Mouse (Mus musculus): ENCODE results near the gene Ccdc73.
"Not testable (repeated sequence)": the region's sequence is repeated elsewhere in the genome, so short reads cannot be mapped to it uniquely, and the experiment has no call there.

The Ccdc73 gene

GRCm38 (mm10) chr2:104869101-104869500, 1.5 kb downstream of the Ccdc73 start:
- DNase-seq (ENCODE audit: low read depth, low spot score) = no peak

- no peak for DNase-seq (ENCODE audit: low read depth, low spot score)
Measured at GRCm38 (mm10) chr2:104878794-104879193, 11.2 kb downstream of the Ccdc73 start.

- DNase-seq (ENCODE audit: low read depth, low spot score) = no peak
Measured at GRCm38 (mm10) chr2:104886109-104886508, 18.5 kb downstream of the Ccdc73 start.

GRCm38 (mm10) chr2:104887331-104887730, 19.7 kb downstream of the Ccdc73 start:
- DNase-seq (ENCODE audit: low read depth, low spot score) = not testable (repeated sequence)

GRCm38 (mm10) chr2:104887882-104888566, 20.4 kb downstream of the Ccdc73 start:
- DNase-seq (ENCODE audit: low read depth, low spot score) = peak; percentile 56

GRCm38 (mm10) chr2:104899975-104900374, 32.4 kb downstream of the Ccdc73 start:
- no peak for DNase-seq (ENCODE audit: low read depth, low spot score)

GRCm38 (mm10) chr2:104915709-104916108, 48.1 kb downstream of the Ccdc73 start:
- DNase-seq (ENCODE audit: low read depth, low spot score) = peak; percentile 4

- DNase-seq (ENCODE audit: low read depth, low spot score) = no peak
Measured at GRCm38 (mm10) chr2:104964492-104964891, 96.9 kb downstream of the Ccdc73 start.

- DNase-seq (ENCODE audit: low read depth, low spot score) = no peak
Measured at GRCm38 (mm10) chr2:104981712-104982111, 114.1 kb downstream of the Ccdc73 start.

GRCm38 (mm10) chr2:104985796-104986195, 118.2 kb downstream of the Ccdc73 start:
- no peak for DNase-seq (ENCODE audit: low read depth, low spot score)

GRCm38 (mm10) chr2:104988974-104989373, 121.4 kb downstream of the Ccdc73 start:
- DNase-seq (ENCODE audit: low read depth, low spot score) = no peak

GRCm38 (mm10) chr2:104994436-104994835, 126.8 kb downstream of the Ccdc73 start:
- DNase-seq (ENCODE audit: low read depth, low spot score) = no peak

- DNase-seq (ENCODE audit: low read depth, low spot score) = no peak
Measured at GRCm38 (mm10) chr2:104996201-104996600, 128.6 kb downstream of the Ccdc73 start.

- DNase-seq (ENCODE audit: low read depth, low spot score) = no peak
Measured at GRCm38 (mm10) chr2:105007236-105007635, 139.6 kb downstream of the Ccdc73 start.

- no peak for DNase-seq (ENCODE audit: low read depth, low spot score)
Measured at GRCm38 (mm10) chr2:105016192-105016966, 148.8 kb downstream of the Ccdc73 start.

- DNase-seq (ENCODE audit: low read depth, low spot score) = peak; percentile 95
Measured at GRCm38 (mm10) chr2:105016967-105017287, 149.3 kb downstream of the Ccdc73 start, which contains the start of gene Eif3m. Eif3m (minus strand) TSS chr2:105017080.

- DNase-seq (ENCODE audit: low read depth, low spot score) = no peak
Measured at GRCm38 (mm10) chr2:105017802-105018201, 150.2 kb downstream of the Ccdc73 start.

GRCm38 (mm10) chr2:105019457-105019856, 151.9 kb downstream of the Ccdc73 start:
- no peak for DNase-seq (ENCODE audit: low read depth, low spot score)

- DNase-seq (ENCODE audit: low read depth, low spot score) = no peak
Measured at GRCm38 (mm10) chr2:105021256-105021655, 153.7 kb downstream of the Ccdc73 start.

GRCm38 (mm10) chr2:105021836-105022235, 154.2 kb downstream of the Ccdc73 start:
- peak; percentile 78 for DNase-seq (ENCODE audit: low read depth, low spot score)

- no peak for DNase-seq (ENCODE audit: low read depth, low spot score)
Measured at GRCm38 (mm10) chr2:105023031-105023615, 155.5 kb downstream of the Ccdc73 start.

GRCm38 (mm10) chr2:105023815-105024214, 156.2 kb downstream of the Ccdc73 start:
- no peak for DNase-seq (ENCODE audit: low read depth, low spot score)

GRCm38 (mm10) chr2:105025610-105026009, 158.0 kb downstream of the Ccdc73 start:
- DNase-seq (ENCODE audit: low read depth, low spot score) = not testable (repeated sequence)
